Mouse (Mus musculus): ENCODE measurements around the gene Krtap5-4. TPM values are rescaled to one million over a fixed set of nuclear protein-coding genes. Genes with fewer than 3 reads are reported as not detected.
"Not testable (repeated sequence)": the region's sequence is repeated elsewhere in the genome, so short reads cannot be mapped to it uniquely, and the experiment has no call there.

Gene Krtap5-4
- total RNA-seq, 2 experiments from 2014 or later = not detected

GRCm38 (mm10) chr7:142314600-142315285, 11.4 kb downstream of the Krtap5-4 start:
- DNase-seq (ENCODE audit: low spot score in 2 of 2) = no peak
- Histone ChIP-seq H3K4me3 (no peak overlapping the region), H3K27ac (no peak overlapping the region)
- no peak for TF ChIP-seq CTCF (conservative IDR thresholded peaks at IDR 0.05)

DNA sequence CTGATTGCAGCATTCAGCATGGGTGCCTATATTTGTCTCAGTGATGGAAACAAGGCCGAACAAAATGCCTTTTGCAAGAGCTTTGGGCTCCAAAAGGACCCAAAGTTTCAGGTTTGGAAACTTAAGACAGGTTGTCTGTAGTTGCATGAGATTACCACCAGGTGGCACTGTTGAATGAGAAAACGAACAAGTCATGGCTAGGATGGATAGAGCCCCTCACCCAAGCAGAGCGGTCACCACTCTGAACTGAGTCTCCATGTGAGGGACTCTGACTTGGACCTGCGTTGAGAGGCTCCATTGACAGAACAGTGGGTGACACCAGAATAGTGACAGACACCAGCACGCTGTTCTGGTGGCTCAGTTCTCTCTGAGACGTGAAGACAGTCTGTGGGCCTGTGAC, 13.2 kb downstream of the Krtap5-4 start:
- no peak overlapping the region for H3K4me3 ChIP-seq
- no peak overlapping the region for H3K27ac ChIP-seq
- peak; percentile 34 to 38 for DNase-seq (ENCODE audit: low spot score in 2 of 2)
- peak; percentile 93 for TF ChIP-seq CTCF (conservative IDR thresholded peaks at IDR 0.05)

DNA sequence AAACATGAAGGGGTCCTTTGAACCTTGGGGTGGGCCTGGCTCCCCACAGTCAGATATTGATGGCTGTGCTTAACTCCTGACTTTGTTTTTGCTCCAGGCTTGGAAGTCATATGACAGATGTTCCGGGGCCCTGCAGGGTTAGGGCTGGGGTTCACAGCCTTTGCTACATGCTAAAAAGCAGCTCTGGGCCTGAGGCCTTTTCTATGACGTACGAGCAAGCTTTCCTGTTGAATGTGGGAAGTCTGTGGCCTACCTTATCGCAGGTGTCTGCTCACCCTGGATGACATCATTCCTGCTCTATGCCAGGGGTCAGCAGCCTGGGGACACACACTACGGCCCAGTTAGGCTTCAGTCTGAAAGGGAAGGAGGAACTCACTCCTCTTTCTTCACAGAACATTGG, 13.9 kb downstream of the Krtap5-4 start:
- H3K4me3 ChIP-seq = no peak overlapping the region
- no peak for TF ChIP-seq CTCF (conservative IDR thresholded peaks at IDR 0.05)
- no peak overlapping the region for H3K27ac ChIP-seq
- DNase-seq (ENCODE audit: low spot score in 2 of 2) = no peak

DNA sequence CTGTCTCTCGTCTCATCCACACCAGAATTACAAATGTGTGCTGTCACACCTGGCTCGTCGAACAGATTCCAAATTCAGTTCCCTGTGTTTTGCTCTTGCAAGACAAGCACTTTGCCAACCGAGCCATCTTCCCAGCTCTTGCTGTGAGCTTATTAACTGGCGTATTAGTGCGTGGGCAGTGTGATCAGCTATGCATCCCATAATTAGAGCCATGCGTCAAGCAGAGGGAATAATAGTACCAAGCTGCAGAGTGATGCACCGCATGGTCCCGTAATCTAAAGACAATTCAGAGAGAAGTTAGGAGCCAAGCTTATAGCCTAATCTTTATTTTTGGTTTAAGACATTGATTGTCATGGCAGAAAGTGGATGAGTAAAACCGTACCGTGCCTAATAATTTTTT, 15.8 kb downstream of the Krtap5-4 start:
- Histone ChIP-seq H3K4me3 (no peak overlapping the region), H3K27ac (no peak overlapping the region)
- TF ChIP-seq CTCF (conservative IDR thresholded peaks at IDR 0.05) = no peak
- DNase-seq (ENCODE audit: low spot score in 2 of 2) = peak in 1 of 2 experiments; percentile 27

DNA sequence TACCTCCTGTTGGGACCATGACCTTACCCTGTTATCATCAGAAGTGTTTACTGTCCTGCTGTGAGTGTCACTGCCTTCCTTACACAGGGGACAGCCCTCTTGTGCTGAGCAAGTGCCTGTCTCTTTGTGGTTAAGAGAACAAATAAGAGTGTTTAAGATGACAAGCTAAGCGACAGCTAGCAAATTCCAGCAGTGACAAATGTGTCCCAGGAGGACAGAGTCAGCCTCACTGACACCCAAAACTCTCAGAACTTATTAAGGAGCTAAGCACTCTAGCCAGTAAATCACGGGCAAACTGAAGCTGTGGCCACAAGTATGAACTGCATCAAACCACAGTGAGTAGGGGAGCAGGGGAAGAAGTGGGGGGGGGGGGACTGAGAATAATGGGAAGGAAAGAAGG, 17.6 kb downstream of the Krtap5-4 start:
- Histone ChIP-seq H3K4me3 (no peak overlapping the region), H3K27ac (no peak overlapping the region)
- TF ChIP-seq CTCF (conservative IDR thresholded peaks at IDR 0.05) = no peak
- DNase-seq (ENCODE audit: low spot score in 2 of 2) = no peak

DNA sequence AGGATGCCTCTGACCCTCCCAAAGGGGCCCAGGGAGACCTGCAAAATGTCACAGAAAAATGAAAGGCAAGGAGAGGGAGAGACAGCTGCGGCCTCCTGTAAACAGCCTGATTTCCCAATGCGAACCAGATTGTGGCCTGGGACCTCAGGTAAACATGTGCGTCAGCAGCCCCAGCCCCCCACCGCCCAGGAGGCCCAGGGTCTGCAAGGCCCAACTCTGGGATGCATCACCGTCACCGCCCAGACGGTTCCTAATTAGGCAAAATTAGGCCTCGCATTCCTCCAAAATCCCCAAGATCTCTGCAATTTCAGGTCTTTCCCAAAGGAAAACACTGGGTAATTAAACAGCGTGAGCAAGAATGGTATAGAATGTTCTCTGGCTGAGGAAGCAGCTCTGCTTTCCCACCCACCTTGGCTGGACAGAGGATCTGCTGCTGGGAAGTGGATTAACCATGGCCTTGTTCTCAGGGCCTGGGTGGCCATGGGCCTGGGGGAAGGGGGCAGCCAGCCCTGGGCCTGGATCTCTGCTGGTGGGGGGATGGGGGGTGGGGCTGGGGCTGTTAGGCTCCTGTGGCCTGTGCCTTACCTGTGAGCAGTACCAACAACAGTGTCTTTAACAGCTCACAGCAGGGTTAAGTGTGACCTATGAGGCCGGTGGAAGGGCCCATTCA, 18.4 kb downstream of the Krtap5-4 start:
- not testable (repeated sequence) for H3K4me3 ChIP-seq; H3K27ac ChIP-seq; DNase-seq (ENCODE audit: low spot score in 2 of 2)

DNA sequence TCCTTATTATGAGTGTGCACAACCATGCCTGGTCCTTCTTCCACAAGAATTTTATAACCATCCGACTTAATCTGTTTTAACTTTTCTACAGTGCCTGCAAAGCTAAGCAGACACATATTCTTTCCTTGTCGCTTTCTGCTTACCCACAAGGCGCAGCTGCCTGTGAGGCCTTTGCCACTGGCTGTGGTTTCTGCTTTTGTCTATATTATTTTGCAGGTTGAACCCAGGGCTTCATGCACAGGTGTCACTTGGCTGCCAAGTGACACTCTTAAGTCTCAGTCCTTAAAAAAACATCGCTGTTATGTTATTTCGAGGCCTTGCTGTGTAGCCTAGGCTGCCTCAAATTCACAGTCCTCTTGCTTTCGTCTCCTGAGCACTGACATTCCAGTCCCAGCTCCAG, 19.3 kb downstream of the Krtap5-4 start:
- H3K27ac ChIP-seq = no peak overlapping the region
- H3K4me3 ChIP-seq = no peak overlapping the region
- DNase-seq (ENCODE audit: low spot score in 2 of 2) = no peak
- TF ChIP-seq CTCF (conservative IDR thresholded peaks at IDR 0.05) = no peak

- no peak overlapping the region for H3K4me3 ChIP-seq
- no peak for DNase-seq (ENCODE audit: low spot score in 2 of 2)
- H3K27ac ChIP-seq = no peak overlapping the region
- no peak for TF ChIP-seq CTCF (conservative IDR thresholded peaks at IDR 0.05)
Observed at GRCm38 (mm10) chr7:142323396-142324117, 20.2 kb downstream of the Krtap5-4 start.

DNA sequence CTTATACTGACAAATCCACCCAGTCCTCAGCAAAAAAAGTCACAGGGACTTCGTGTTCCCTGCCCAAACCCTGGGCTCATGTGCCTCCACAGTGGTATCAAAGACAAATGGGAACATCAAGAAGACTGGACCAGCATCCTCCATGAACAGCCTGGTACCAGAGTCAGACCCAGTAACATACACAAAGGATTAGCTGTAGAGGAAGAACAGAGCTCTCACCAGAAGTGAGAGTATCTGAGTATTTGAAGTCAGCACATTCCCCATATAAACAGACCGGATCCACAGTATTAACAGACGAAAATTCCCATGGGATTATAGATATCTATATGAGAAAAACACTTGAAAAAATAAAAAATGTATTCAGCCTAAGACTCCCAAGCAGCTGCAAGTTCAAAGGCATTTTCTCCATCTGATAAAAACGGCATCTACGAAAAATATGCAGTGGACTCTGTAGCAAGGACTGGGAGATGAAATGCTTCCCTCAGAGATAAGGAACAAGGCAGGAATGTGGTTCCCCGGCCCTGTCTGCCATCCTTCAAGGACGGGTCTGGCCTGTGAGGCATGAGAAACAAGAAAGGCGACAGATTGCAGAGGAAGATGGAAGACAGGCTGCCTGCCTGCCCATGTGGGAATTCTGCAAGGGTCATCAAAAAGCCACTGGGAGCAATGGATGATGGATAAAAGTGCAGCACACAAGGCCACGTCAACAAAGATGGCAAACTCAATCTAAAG, 23.5 kb downstream of the Krtap5-4 start:
- no peak for TF ChIP-seq CTCF (conservative IDR thresholded peaks at IDR 0.05)
- Histone ChIP-seq H3K4me3 (no peak overlapping the region), H3K27ac (no peak overlapping the region)
- no peak for DNase-seq (ENCODE audit: low spot score in 2 of 2)

DNA sequence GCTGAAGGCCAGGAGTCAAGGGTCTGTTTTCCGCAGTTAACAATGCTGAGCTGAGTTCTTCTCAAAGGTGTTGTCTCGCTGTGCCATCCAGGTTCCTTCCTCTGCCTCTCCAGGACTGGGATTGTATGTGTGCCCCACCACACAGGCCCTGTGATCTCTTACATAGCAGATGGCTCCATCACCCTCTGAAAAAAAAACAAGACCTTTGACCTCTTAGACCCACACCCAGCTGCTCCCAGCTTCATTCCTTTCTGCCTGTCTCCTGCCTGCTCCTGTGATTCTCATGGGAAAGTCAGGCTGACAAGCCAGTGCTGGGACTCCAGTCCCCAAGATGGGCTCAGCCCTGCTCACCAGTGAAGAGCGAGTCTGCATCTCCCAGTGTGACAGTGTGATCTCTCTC, 25.2 kb downstream of the Krtap5-4 start:
- TF ChIP-seq CTCF (conservative IDR thresholded peaks at IDR 0.05) = no peak
- no peak for DNase-seq (ENCODE audit: low spot score in 2 of 2)
- Histone ChIP-seq H3K4me3 (no peak overlapping the region), H3K27ac (no peak overlapping the region)

GRCm38 (mm10) chr7:142330271-142330724, 26.9 kb downstream of the Krtap5-4 start:
- no peak overlapping the region for H3K4me3 ChIP-seq
- no peak for DNase-seq (ENCODE audit: low spot score in 2 of 2)
- no peak overlapping the region for H3K27ac ChIP-seq
- TF ChIP-seq CTCF (conservative IDR thresholded peaks at IDR 0.05) = no peak

DNA sequence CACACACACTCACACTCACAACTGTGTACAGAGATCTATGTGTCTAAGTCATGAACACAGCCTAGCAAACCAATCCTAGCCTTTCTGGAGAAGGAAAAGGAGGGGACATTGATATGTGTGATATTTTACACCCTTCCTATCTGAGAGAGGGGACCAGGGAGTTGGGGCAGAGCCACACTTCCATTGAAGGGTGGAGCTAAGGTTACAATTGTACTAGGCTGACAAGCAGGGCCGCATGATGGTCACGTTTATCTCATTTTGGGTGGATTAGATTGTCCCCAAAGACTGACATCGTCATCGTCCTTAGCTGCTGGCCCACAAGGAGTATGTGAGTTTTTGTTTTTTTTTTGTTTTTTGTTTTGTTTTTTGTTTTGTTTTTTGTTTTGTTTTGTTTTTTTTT, 27.9 kb downstream of the Krtap5-4 start:
- TF ChIP-seq CTCF (conservative IDR thresholded peaks at IDR 0.05) = no peak
- no peak for DNase-seq (ENCODE audit: low spot score in 2 of 2)
- no peak overlapping the region for H3K4me3 ChIP-seq
- no peak overlapping the region for H3K27ac ChIP-seq

DNA sequence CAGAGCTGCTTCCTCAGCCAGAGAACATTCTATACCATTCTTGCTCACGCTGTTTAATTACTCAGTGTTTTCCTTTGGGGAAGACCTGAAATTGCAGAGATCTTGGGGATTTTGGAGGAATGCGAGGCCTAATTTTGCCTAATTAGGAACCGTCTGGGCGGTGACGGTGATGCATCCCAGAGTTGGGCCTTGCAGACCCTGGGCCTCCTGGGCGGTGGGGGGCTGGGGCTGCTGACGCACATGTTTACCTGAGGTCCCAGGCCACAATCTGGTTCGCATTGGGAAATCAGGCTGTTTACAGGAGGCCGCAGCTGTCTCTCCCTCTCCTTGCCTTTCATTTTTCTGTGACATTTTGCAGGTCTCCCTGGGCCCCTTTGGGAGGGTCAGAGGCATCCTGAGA, 29.4 kb downstream of the Krtap5-4 start:
- not testable (repeated sequence) for DNase-seq (ENCODE audit: low spot score in 2 of 2); H3K27ac ChIP-seq; H3K4me3 ChIP-seq

Measured in layer of hippocampus, adult 2 months (tissue).